Mouse (Mus musculus): ENCODE data around the gene Pfdn2.
"Not testable (repeated sequence)": the region's sequence is repeated elsewhere in the genome, so short reads cannot be mapped to it uniquely, and the experiment has no call there.

Pfdn2 gene

GRCm38 (mm10) chr1:171345225-171346094 is at the start of gene Pfdn2, which contains the start of gene Nit1:
Pfdn2 (plus strand) TSS chr1:171345670.
Nit1 (minus strand) TSS chr1:171345646.
- DNase-seq (ENCODE audit: low read depth, low spot score), result peak; percentile 97

- DNase-seq (ENCODE audit: low read depth, low spot score), result no peak
These were observed 47.2 kb upstream of the Pfdn2 start for GRCm38 (mm10) chr1:171298226-171298625.

DNA sequence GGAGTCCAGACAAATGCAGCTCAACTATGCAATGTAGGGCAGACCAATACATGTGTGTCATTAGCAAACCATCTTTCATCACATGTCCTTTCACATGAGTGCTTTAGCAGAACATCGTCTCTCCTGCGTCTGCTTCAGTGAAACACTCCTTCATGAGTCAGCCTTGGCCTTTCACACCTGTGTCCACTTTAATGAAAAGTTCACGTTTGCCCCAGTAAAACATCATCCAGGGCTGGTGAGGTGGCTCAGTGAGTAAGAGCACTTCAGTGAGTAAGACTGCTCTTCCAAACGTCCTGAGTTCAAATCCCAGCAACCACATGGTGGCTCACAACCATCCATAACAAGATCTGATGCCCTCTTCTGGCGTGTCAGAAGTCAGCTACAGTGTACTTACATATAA is 39.3 kb upstream of the Pfdn2 start:
- DNase-seq (ENCODE audit: low read depth, low spot score), result not testable (repeated sequence)

DNA sequence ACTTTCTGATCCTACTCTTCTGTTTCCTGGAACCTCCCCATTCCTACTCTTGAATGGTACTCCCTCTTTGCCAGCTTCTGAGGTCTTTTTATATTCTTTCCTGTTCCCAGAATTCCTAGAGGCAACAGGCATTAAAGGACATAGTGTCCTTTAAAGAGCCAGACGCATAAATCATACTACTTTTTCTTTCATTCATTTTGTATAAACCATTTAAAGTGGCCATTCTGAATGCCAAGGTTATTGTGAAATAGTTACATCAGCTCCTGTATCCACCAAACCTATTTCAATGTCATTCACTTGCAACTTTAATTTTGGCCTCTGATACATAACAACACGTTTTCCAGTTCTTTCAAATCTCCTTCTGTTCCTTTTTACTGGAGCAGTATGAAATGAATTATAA is 36.1 kb upstream of the Pfdn2 start:
- no peak for DNase-seq (ENCODE audit: low read depth, low spot score)

- DNase-seq (ENCODE audit: low read depth, low spot score), result peak; percentile 19
These were observed 25.7 kb upstream of the Pfdn2 start for GRCm38 (mm10) chr1:171319748-171320147.

- DNase-seq (ENCODE audit: low read depth, low spot score), result peak; percentile 74
These were observed 25.3 kb upstream of the Pfdn2 start for GRCm38 (mm10) chr1:171320151-171320550.

GRCm38 (mm10) chr1:171321415-171321814 is 24.1 kb upstream of the Pfdn2 start:
- DNase-seq (ENCODE audit: low read depth, low spot score), result peak; percentile 35

DNA sequence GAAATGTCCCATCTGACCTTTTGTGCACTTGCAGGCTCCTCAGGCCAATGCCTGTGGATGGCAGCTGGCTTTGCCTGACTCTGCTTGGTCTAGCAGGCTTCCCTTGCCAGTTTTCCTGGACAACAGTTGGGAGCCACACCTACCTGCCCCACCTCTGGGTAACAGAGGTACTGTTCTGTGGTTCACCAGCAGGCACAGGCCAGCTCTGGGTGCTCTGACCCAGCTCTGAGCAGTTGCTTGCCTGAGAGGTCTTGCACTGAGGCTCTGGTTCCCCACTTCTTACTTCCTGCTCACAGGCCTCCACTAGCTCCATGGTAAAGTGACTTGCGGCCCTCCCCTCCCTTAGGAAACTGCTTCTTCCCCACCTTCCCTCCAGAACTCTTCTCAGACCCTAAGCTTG is 23.5 kb upstream of the Pfdn2 start:
- DNase-seq (ENCODE audit: low read depth, low spot score), result no peak

GRCm38 (mm10) chr1:171325571-171325970 is 19.9 kb upstream of the Pfdn2 start:
- DNase-seq (ENCODE audit: low read depth, low spot score), result no peak

DNA sequence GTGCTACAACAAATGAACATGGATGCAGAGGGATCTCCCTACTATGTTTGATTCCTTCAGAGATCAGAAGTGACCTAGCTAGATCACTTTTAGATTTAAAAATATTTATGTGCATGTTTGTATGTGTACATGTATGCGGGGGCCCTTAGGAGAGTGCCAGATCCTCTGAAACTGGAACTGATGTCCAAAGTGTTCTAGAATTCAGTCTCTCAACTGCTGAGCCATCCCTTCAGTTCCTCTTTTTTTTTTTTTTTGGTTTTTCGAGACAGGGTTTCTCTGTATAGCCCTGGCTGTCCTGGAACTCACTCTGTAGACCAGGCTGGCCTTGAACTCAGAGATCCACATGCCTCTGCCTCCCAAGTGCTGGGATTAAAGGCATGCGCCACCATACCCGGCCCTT is 18.9 kb upstream of the Pfdn2 start:
- not testable (repeated sequence) for DNase-seq (ENCODE audit: low read depth, low spot score)

DNA sequence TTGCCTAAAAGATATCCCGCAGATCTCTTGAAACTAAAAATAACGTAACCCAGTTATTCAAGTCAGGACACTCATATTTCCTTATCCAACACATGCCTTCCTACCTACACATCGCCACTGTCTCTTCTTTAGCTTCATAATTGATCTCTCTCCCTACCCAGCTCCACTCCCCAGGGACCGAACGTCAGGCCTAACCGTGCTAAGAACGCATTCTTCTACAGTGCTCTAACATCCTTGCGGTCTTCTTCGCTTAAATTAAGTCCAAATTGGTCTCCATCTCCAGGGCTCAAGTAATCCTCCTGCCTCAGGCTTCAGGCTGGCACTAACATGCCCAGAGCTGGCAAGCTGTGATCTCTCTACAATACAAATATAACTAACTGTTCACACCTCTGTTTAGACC is 17.2 kb upstream of the Pfdn2 start:
- DNase-seq (ENCODE audit: low read depth, low spot score), result peak; percentile 28

- peak; percentile 99 for DNase-seq (ENCODE audit: low read depth, low spot score)
These were observed 16.5 kb upstream of the Pfdn2 start, which contains the start of gene Dedd for GRCm38 (mm10) chr1:171328839-171329432. Dedd (plus strand) TSS chr1:171329145.

DNA sequence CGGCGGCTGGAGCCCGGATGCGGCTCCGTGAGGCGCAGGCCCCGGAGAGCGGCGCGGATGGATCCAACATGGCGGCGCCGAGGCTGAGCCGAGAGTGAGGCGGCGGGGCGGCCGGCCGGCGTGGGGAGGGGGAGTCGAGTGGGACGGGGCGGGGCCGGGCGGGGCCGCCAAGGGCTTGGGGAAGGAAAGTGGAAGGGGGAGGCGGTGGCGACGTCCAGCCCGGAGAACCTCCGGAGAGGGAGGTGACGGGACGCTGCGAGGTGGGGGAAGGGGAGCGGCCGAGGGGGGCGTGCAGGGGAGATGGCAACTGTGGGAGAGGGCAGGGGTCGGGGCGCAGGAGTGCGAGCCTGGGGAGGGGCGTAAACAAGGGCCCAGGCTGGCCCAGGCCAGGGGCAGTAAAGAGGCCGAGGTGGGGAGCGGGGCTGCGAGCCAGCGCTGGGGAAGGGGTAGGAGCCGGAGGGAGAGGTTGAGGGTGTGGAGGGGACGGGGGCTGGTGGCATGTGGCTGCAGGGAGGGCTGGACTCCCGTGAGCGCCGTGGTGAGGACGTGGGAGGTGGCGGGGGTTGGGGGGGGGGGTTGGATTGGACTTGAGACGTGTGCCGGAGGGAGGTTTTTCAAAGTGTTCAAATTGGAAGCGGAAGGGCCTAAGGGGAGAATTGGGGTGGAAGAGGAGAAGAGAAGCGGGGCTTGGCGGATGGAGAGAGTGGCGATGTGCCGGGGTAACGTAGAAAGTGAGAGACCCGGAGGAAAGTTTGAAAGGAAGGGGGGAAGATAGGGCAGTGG is 15.8 kb upstream of the Pfdn2 start:
- peak; percentile 45 for DNase-seq (ENCODE audit: low read depth, low spot score)

- DNase-seq (ENCODE audit: low read depth, low spot score), result peak; percentile 43
These were observed 15.3 kb upstream of the Pfdn2 start for GRCm38 (mm10) chr1:171330216-171330560.

GRCm38 (mm10) chr1:171342262-171343207 is 2.9 kb upstream of the Pfdn2 start:
- DNase-seq (ENCODE audit: low read depth, low spot score), result no peak

DNA sequence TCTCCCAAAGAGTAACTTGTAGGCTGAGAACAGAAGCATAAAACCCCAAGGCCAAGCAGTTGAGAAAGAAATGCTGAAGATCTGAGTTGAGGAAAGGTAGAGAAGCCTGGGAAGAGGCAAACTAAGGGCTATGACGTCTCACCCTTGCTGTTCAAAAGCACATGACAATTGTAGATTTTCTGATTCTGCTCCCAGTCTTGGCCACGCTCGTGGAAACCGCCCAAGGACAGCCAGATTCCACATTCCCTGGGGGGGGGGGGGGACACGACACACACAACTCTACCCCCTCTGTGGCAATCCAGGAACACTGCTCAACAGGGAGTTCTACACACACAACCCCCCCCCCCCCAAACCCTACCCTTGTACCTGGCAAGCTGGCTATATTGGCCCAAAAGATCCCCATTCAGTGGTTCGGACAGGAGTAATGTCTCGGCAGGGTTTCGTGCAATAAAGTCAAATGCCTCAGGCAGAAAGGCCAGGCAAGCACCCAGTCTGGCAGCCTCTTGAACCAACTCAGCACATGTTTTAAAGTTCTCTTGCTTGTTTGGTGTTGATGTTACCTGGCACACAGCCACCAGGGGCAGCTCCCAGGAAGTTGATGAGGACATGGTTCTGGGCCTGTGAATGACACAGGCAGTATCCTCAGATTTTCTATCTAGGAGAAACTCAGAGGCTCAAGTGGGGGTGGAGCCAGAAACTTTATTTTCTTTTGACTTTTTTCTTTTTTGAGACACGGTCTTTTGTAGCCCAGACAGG is 1.4 kb upstream of the Pfdn2 start:
- DNase-seq (ENCODE audit: low read depth, low spot score), result no peak

- DNase-seq (ENCODE audit: low read depth, low spot score), result no peak
These were observed 755 bp upstream of the Pfdn2 start for GRCm38 (mm10) chr1:171344715-171345114.

- peak; percentile 34 for DNase-seq (ENCODE audit: low read depth, low spot score)
These were observed 603 bp downstream of the Pfdn2 start for GRCm38 (mm10) chr1:171346095-171346450.

GRCm38 (mm10) chr1:171348665-171349064 is 3.2 kb downstream of the Pfdn2 start:
- peak; percentile 18 for DNase-seq (ENCODE audit: low read depth, low spot score)

DNA sequence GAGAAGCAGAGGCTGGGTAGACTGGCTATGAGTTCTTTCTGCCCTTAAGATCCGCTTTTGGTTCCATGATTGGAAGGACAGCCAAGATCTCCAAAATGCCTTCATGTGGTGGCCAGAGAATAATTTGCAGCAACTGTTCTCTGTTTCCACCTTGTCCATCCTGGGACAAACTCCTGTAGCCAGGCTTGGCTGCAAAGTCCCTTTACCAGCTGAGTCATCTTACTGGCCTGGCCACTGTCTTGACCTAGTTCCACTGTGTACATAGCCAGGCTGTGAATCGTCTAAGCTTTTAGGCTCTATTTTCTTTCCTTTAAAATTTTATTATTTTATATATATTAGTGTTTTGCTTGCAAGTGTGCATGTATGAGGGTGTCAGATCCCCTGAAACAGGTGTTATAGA is 3.7 kb downstream of the Pfdn2 start:
- peak; percentile 18 for DNase-seq (ENCODE audit: low read depth, low spot score)
